Mouse (Mus musculus) liver, embryonic 11.5 days (tissue): ENCODE measurements around the gene Abca6. TPM values are rescaled to one million over a fixed set of nuclear protein-coding genes. Genes with fewer than 3 reads are reported as not detected.

Source experiments
- ATAC-seq: fragments of 200-750 bp; cut with Nextera tagmentation; replicated peaks from 2 replicates; pipeline ENCODE4 v1.8.0; 2017; ENCODE audit warnings: moderate number of reproducible peaks, mild to moderate bottlenecking, moderate TSS enrichment, moderate library complexity; ENCODE audit not compliant: low FRiP score
- DNase-seq: peaks from one replicate; pipeline ENCODE4 v3.0.0-alpha.2; 2017; ENCODE audit warnings: low spot score
- H3K27ac ChIP-seq: fragments of 300-500 bp; sonication (generic); 2 replicates; pipeline ENCODE4 v1.5.1; 2014; ENCODE audit warnings: mild to moderate bottlenecking, low read depth, low read length, control low read depth
- H3K27me3 ChIP-seq: fragments of 300-500 bp; sonication (generic); replicated peaks from 2 replicates; pipeline ENCODE4 v1.6.1; 2014; ENCODE audit warnings: low read length, mixed read lengths; ENCODE audit not compliant: control insufficient read depth, insufficient read depth
- H3K36me3 ChIP-seq: fragments of 300-500 bp; sonication (generic); 2 replicates; pipeline ENCODE4 v1.6.1; 2014; ENCODE audit warnings: mild to moderate bottlenecking, low read length, moderate library complexity, mixed read lengths; ENCODE audit not compliant: control insufficient read depth, insufficient read depth
- H3K4me1 ChIP-seq: fragments of 300-500 bp; sonication (generic); replicated peaks from 2 replicates; pipeline ENCODE4 v1.6.1; 2014; ENCODE audit warnings: low read length, mixed read lengths; ENCODE audit not compliant: control insufficient read depth, insufficient read depth
- H3K4me2 ChIP-seq: fragments of 300-500 bp; sonication (generic); 2 replicates; pipeline ENCODE4 v1.6.1; 2014; ENCODE audit warnings: mild to moderate bottlenecking, control low read depth, moderate library complexity
- H3K4me3 ChIP-seq: fragments of 300-500 bp; sonication (generic); 2 replicates; pipeline ENCODE4 v1.5.1; 2014; ENCODE audit warnings: low read depth, low read length, control low read depth
- H3K9ac ChIP-seq: fragments of 300-500 bp; sonication (generic); 2 replicates; pipeline ENCODE4 v1.6.1; 2014; ENCODE audit warnings: low read depth, low read length, control low read depth
- H3K9me3 ChIP-seq: fragments of 300-500 bp; sonication (generic); 2 replicates; pipeline ENCODE4 v1.6.1; 2016; ENCODE audit warnings: low read length, inconsistent platforms, mixed read lengths; ENCODE audit not compliant: control insufficient read depth
- WGBS: fragments of 180-500 bp; shearing (Covaris S2); extraction: QIAGEN DNeasy Blood & Tissue Kit; methylation state at CpG from one replicate; pipeline ENCODE4 v1.1.7; 2014; 5-methylcytosine and 5-hydroxymethylcytosine counted together
- polyA plus RNA-seq: library from polyadenylated mRNA; unstranded; fragments of >200 nt; fragmentation: Nextera tagmentation; extraction: Ambion mirVana; gene quantifications from 2 replicates; pipeline ENCODE4 v1.2.1, GENCODE M21; 2014

Abca6 gene
- polyA plus RNA-seq, 1 experiment from 2014 or later, result 3.5 TPM

DNA sequence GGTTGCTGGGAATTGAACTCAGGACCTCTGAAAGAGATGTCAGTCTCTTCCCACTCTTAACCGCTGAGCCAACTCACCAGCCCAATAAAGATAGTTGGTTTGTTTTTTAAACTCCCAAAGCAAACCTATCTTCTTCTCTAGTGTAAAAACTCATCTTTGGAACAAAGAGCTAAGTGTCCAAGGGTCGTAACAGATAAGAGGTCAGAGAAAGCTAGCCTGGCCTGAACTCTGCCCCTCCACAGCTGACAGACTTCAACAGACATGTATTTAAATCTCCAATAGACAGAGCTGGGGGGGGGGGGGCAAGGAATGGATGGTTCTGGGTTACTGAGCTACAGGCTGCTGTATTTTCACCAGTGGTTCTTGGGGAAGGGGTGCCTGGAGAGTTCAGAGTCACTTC, 14.1 kb downstream of the Abca6 start:
- WGBS, result 66% methylated on average over 2 of the region's 2 CpGs
- Histone ChIP-seq H3K36me3 (no peaks in the 10 kb centered on the region), H3K9ac (no peak overlapping the region), H3K4me1 (no peaks in the 10 kb centered on the region), H3K4me2 (no peak overlapping the region), H3K9me3 (no peaks in the 10 kb centered on the region), H3K4me3 (no peak overlapping the region), H3K27ac (no peak overlapping the region), H3K27me3 (no peaks in the 10 kb centered on the region)
- no peak for DNase-seq
- ATAC-seq, result no peak

DNA sequence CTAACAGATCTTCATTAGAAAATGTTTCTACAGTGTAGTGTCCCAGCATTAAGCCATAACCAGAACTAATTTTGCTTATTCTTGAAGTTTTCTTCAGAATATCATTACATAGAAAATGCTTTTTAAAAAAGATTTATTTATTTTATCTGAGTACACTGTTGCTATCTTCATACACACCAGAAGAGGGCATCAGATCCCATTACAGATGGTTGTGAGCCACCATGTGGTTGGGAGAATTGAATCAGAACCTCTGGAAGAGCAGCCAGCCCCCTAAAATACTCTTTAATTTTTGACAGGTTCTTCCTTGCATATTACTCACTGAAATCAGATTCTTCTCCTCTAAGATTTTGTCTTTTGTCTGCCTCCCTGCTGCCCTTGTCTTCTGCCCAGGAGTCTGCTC, 18.6 kb downstream of the Abca6 start:
- no peak overlapping the region for H3K4me3 ChIP-seq
- DNase-seq, result no peak
- H3K4me1 ChIP-seq, result no peaks in the 10 kb centered on the region
- H3K4me2 ChIP-seq, result no peak overlapping the region
- no peaks in the 10 kb centered on the region for H3K9me3 ChIP-seq
- no peak overlapping the region for H3K9ac ChIP-seq
- ATAC-seq, result no peak
- no peaks in the 10 kb centered on the region for H3K36me3 ChIP-seq
- H3K27ac ChIP-seq, result no peak overlapping the region
- H3K27me3 ChIP-seq, result no peaks in the 10 kb centered on the region

DNA sequence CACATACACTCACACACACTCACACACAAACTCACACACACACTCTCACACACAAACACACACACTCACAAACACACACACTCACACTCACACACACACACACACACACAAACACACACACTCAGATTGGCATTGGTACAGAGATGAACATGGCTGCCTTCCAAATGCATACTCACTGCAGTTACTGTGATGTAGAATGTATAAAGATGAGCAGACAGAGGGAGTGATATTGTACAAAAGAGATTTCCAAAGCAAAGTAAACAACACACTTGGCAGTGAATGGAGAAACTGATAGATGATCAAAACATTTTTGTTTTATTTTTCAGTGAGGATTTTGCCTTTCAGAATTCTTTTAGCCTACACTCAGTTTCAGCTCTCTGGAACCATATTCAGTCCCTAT, 34.5 kb downstream of the Abca6 start:
- no peak overlapping the region for H3K4me2 ChIP-seq
- no peaks in the 10 kb centered on the region for H3K9me3 ChIP-seq
- DNase-seq (no peak), ATAC-seq (no peak)
- H3K36me3 ChIP-seq, result no peaks in the 10 kb centered on the region
- H3K4me1 ChIP-seq, result no peaks in the 10 kb centered on the region
- H3K9ac ChIP-seq, result no peak overlapping the region
- H3K4me3 ChIP-seq, result no peak overlapping the region
- no peaks in the 10 kb centered on the region for H3K27me3 ChIP-seq
- H3K27ac ChIP-seq, result no peak overlapping the region

DNA sequence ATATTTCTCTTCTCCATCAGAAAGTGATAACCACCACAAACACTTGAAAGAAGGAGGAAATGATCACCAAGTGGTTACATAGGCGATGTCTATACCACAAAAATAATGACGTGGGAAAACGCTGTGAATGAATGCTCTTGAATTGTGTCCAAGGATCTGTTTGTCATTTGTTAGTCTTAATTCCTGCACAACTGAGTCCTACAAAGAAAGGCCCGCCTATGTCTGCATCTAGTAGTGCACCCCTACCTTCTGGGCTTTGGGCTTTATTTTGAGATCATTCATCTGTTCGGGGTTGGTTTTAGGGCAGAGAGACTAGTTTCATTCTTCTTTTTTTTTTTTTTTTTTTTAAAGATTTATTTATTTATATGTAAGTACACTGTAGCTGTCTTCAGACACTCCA, 47.6 kb downstream of the Abca6 start:
- no peak for DNase-seq
- Histone ChIP-seq H3K27ac (no peak overlapping the region), H3K27me3 (no peaks in the 10 kb centered on the region), H3K4me3 (no peak overlapping the region), H3K4me1 (no peaks in the 10 kb centered on the region), H3K9me3 (no peaks in the 10 kb centered on the region), H3K4me2 (no peak overlapping the region), H3K36me3 (no peaks in the 10 kb centered on the region), H3K9ac (no peak overlapping the region)
- no peak for ATAC-seq
- 77% methylated on average over 5 of the region's 5 CpGs for WGBS

DNA sequence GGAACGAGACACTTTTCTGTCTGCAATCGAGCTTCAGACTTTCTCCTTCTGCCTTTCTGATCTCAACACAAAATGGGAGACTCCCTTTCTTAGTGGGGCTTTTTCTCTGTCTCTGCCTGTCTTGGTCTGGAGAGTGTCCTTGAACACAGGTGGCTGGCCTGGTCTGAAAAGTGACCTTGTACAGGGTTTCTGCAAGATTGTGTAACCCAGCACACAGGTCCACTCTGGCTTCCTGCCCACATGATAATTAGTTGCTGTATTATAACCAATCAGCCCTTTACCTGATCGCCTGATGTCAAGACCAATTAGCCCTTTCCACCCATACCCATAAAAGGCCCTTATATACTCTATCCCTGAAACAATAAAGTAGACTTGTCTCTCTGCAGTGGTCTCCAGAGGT, 52.7 kb downstream of the Abca6 start:
- Histone ChIP-seq H3K4me3 (no peak overlapping the region), H3K4me2 (no peak overlapping the region), H3K9ac (no peak overlapping the region), H3K27ac (no peak overlapping the region), H3K9me3 (no peaks in the 10 kb centered on the region), H3K36me3 (no peaks in the 10 kb centered on the region), H3K4me1 (no peaks in the 10 kb centered on the region), H3K27me3 (no peaks in the 10 kb centered on the region)
- 73% methylated on average over 3 of the region's 3 CpGs for WGBS
- DNase-seq (no peak), ATAC-seq (no peak)

DNA sequence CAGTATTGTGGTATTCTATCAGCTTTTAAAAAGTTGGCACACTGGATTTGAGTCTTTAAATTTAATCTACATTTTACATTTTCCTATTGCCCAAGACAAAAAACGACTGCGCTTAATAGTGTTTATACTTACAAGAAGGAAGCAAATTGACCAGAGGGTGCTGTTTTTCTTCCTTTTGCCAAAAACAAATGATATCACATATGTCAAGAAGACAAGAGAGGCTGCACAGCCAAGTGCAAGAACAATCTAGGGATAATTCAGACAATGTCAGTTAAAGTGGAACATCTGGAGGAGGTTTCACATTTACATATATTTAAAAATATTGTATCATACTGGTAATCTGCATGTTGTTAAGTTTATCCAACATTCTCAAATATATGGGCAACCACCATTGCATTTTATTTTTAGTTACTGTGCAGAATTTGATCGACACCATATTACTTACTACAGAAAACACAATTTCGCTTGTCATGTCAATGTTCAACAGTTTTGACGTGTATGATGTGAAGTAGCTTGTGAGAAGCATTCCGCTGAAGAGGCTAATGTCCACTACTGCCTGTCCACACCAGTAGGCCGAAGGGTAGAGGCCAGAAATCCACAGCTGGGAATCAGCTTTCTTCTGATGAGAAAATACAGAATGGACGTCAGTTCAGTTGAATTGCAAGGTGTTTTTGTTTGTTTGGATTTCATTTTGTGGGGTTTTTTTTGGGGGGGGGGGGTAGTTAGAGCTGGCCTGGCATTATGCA, 54.8 kb downstream of the Abca6 start:
- Histone ChIP-seq H3K27me3 (no peaks in the 10 kb centered on the region), H3K9ac (no peak overlapping the region), H3K4me3 (no peak overlapping the region), H3K4me1 (no peaks in the 10 kb centered on the region), H3K36me3 (no peaks in the 10 kb centered on the region), H3K27ac (no peak overlapping the region), H3K9me3 (no peaks in the 10 kb centered on the region), H3K4me2 (no peak overlapping the region)
- ATAC-seq (no peak), DNase-seq (no peak)
- 77% methylated on average over 8 of the region's 8 CpGs for WGBS

DNA sequence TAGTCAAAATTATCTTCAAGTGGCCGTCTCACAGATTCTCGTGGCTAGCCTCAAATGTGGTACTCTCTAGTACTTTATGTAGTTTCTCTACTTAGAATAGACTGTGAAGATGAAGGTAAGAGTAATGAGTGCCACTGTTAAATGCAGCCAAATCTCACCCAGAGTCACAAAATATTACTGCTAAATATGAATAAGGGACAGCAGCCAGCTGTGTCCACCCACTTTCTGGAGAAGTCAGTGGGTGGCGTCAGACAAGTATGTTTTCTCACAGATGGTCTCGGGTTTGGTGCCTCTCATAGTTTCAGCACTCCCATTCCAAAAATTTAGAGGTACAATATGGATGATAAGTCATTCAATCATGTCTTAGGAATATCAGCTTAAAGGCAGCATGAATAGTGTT, 56.3 kb downstream of the Abca6 start:
- ATAC-seq (no peak), DNase-seq (no peak)
- Histone ChIP-seq H3K4me2 (no peak overlapping the region), H3K27ac (no peak overlapping the region), H3K27me3 (no peaks in the 10 kb centered on the region), H3K4me1 (no peaks in the 10 kb centered on the region), H3K9me3 (no peaks in the 10 kb centered on the region), H3K9ac (no peak overlapping the region), H3K4me3 (no peak overlapping the region), H3K36me3 (no peaks in the 10 kb centered on the region)
- 83% methylated on average over 4 of the region's 4 CpGs for WGBS

DNA sequence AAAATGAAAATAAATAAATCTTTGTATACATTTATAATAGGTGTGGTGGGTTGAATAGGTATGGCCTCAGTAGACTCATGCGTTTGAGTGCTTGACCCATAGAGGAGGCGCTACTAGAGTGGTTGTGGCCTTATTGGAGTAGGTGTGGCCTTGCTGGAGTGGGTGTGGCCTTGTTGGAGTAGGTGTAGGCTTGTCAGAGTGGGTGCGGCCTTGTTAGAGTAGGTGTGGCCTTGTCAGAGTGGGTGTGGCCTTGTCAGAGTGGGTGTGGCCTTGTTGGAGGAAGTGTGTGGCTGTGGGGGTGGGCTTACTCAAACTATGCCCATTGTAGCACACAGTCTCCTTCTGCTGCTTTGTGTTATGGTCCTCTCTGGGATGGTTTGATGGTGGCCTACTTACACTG, 80.4 kb downstream of the Abca6 start:
- no peak overlapping the region for H3K9ac ChIP-seq
- 93% methylated on average over 3 of the region's 3 CpGs for WGBS
- ATAC-seq (peak; percentile 68), DNase-seq (no peak)
- H3K4me1 ChIP-seq, result no peaks in the 10 kb centered on the region
- H3K27ac ChIP-seq, result no peak overlapping the region
- no peaks in the 10 kb centered on the region for H3K9me3 ChIP-seq
- H3K27me3 ChIP-seq, result no peaks in the 10 kb centered on the region
- H3K4me2 ChIP-seq, result no peak overlapping the region
- no peaks in the 10 kb centered on the region for H3K36me3 ChIP-seq
- no peak overlapping the region for H3K4me3 ChIP-seq

DNA sequence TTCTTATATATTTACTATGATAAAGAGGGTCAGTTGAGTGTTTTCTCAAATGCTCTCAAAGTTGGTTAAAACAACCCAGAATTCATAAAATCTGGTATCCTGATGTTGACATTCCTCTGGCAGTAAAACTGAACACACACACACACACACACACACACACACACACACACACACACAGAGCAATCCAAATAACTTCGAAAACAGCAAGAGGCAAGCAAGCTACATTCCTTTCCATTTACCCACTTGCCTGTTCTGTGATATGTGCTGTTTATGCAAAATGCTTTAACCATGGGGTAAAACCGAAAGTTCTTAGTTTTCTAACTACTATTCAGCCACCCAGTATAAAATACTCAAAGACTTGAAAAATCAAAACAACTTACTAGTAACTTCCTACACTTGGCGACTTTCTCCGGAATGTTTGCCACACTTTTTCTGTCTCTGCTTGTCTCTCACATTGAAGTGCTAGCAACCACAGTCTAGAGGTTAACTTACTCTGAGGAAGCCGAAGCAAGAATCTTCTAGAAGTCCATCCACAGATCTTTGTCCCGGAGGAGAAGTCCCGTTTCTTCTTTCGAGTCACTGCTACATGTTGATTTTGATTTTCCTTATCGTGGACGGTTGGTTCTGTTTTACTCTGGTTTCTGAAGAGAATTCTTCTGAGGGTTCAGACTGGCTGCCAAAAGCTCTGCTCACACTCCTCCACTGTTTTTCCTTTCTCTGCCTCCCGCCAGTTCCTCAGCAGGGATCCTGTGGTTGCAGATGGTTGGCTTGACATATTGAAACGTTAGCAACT, 83.9 kb downstream of the Abca6 start, which contains the start of gene Abca9:
TSS of gene Abca9 (minus strand) at position 738 of the 793 bp plus-strand sequence.
- no peak for DNase-seq
- Histone ChIP-seq H3K27me3 (no peaks in the 10 kb centered on the region), H3K4me3 (no peak within 1 kb of the TSS), H3K4me1 (no peaks in the 10 kb centered on the region), H3K9ac (no peak within 1 kb of the TSS), H3K4me2 (no peak within 1 kb of the TSS), H3K36me3 (no peaks in the 10 kb centered on the region), H3K27ac (no peak within 1 kb of the TSS), H3K9me3 (no peaks in the 10 kb centered on the region)
- WGBS, result 48% methylated on average over 12 of the region's 12 CpGs
- no peak for ATAC-seq
